Mouse (Mus musculus) CH12.LX (cell line): ENCODE measurements at regions not wholly inside any gene's neighbourhood (a gene's known extent, or its start where the extent isn't known, plus 50 kb on each side); places are given as distances from the start of the nearest gene placed in this dataset.

Experiments used
- DNase-seq: peaks from one replicate; pipeline ENCODE4 v3.0.0-alpha.2; 2013; ENCODE audit errors: extremely low read depth
- H3K27ac ChIP-seq: 2 replicates; pipeline ENCODE4 v1.5.1; 2012; ENCODE audit warnings: low read depth, mild to moderate bottlenecking, control low read depth, moderate library complexity; ENCODE audit not compliant: insufficient read depth
- H3K27me3 ChIP-seq: replicated peaks from 2 replicates; pipeline ENCODE3; 2012; ENCODE audit warnings: inconsistent platforms
- H3K36me3 ChIP-seq, 2 experiments: replicated peaks in 1 of 2; 2 replicates each; pipeline versions ENCODE3 to v1.6.1; 2012; ENCODE audit warnings: inconsistent platforms in 1 of 2, low read length in 1 of 2, mild to moderate bottlenecking in 1 of 2, mixed read lengths in 1 of 2, moderate library complexity in 1 of 2; ENCODE audit not compliant: control insufficient read depth in 1 of 2, insufficient read depth in 1 of 2
- H3K4me1 ChIP-seq, 2 experiments: 2 replicates each; pipeline ENCODE4 v1.6.1; 2012; ENCODE audit warnings: inconsistent platforms in 1 of 2, moderate library complexity in 1 of 2; ENCODE audit not compliant: insufficient read depth in 2 of 2, control insufficient read depth in 1 of 2
- H3K4me2 ChIP-seq: 2 replicates; pipeline ENCODE4 v1.6.1; 2012; ENCODE audit warnings: low read depth, mild to moderate bottlenecking, control low read depth; ENCODE audit not compliant: poor library complexity, insufficient read depth, severe bottlenecking
- H3K4me3 ChIP-seq, 3 experiments: fragments of 150-350 bp in 1 of 3; sonication (generic) in 1 of 3; replicated peaks in 1 of 3; 2 replicates each; pipeline versions ENCODE3 to v1.5.1; 2011 to 2012; ENCODE audit warnings: low read depth in 2 of 3, low read length in 2 of 3, mild to moderate bottlenecking in 2 of 3, moderate library complexity in 2 of 3, control low read depth in 1 of 3, improper control_type of control experiment in 1 of 3, inconsistent platforms in 1 of 3, mixed read lengths in 1 of 3; ENCODE audit not compliant: poor library complexity in 1 of 3
- H3K79me2 ChIP-seq: replicated peaks from 2 replicates; pipeline ENCODE4 v1.6.1; 2012; ENCODE audit warnings: mild to moderate bottlenecking, moderate library complexity; ENCODE audit not compliant: control insufficient read depth, poor library complexity, insufficient read depth, severe bottlenecking; ENCODE audit errors: extremely low read depth
- H3K9ac ChIP-seq: 2 replicates; pipeline ENCODE4 v1.6.1; 2012; ENCODE audit warnings: low read depth, mild to moderate bottlenecking, control low read depth, moderate library complexity; ENCODE audit not compliant: insufficient read depth
- H3K9me3 ChIP-seq: replicated peaks from 2 replicates; pipeline ENCODE3; 2012; ENCODE audit warnings: low read length, inconsistent platforms, mixed read lengths
- BHLHE40 ChIP-seq: IDR thresholded peaks from 2 replicates; pipeline ENCODE4 v1.6.1; 2011; ENCODE audit warnings: mild to moderate bottlenecking, low read depth, low read length, improper control_type of control experiment
- E2F4 ChIP-seq: IDR thresholded peaks from 2 replicates; pipeline ENCODE4 v1.6.1; 2011; ENCODE audit warnings: low read depth, low read length, improper control_type of control experiment; ENCODE audit not compliant: insufficient replicate concordance
- ELF1 ChIP-seq: IDR thresholded peaks from 2 replicates; pipeline ENCODE4 v1.6.1; 2014; ENCODE audit warnings: low read depth, mild to moderate bottlenecking, inconsistent platforms, low read length, improper control_type of control experiment
- HCFC1 ChIP-seq: IDR thresholded peaks from 2 replicates; pipeline ENCODE4 v1.6.1; 2012; ENCODE audit warnings: low read depth, mild to moderate bottlenecking, inconsistent platforms, low read length, improper control_type of control experiment
- JUND ChIP-seq: conservative IDR thresholded peaks from 2 replicates; pipeline ENCODE4 v1.6.1; 2011; ENCODE audit warnings: low read depth, low read length, improper control_type of control experiment
- MAFK ChIP-seq: IDR thresholded peaks from 2 replicates; pipeline ENCODE4 v1.6.1; 2011; ENCODE audit warnings: low read length, improper control_type of control experiment; ENCODE audit not compliant: insufficient replicate concordance
- MEF2A ChIP-seq: IDR thresholded peaks from 2 replicates; pipeline ENCODE4 v1.6.1; 2014; ENCODE audit warnings: low read depth, mild to moderate bottlenecking, inconsistent platforms, low read length, improper control_type of control experiment, borderline replicate concordance
- MXI1 ChIP-seq: IDR thresholded peaks from 2 replicates; pipeline ENCODE4 v1.6.1; 2011; ENCODE audit warnings: mild to moderate bottlenecking, low read depth, low read length, improper control_type of control experiment
- MYC ChIP-seq: IDR thresholded peaks from 2 replicates; pipeline ENCODE4 v1.6.1; 2011; ENCODE audit warnings: low read depth, mild to moderate bottlenecking, improper control_type of control experiment, low read length
- NRF1 ChIP-seq: IDR thresholded peaks from 2 replicates; pipeline ENCODE4 v1.6.1; 2014; ENCODE audit warnings: low read depth, mild to moderate bottlenecking, inconsistent platforms, low read length, improper control_type of control experiment, moderate library complexity
- POLR2A ChIP-seq: IDR thresholded peaks from 2 replicates; pipeline ENCODE4 v1.6.1; 2011; ENCODE audit warnings: low read depth, mild to moderate bottlenecking, improper control_type of control experiment, low read length
- POLR2AphosphoS2 ChIP-seq: IDR thresholded peaks from 2 replicates; pipeline ENCODE4 v1.6.1; 2011; ENCODE audit warnings: low read depth, low read length, improper control_type of control experiment
- RAD21 ChIP-seq: IDR thresholded peaks from 2 replicates; pipeline ENCODE4 v1.6.1; 2011; ENCODE audit warnings: low read depth, mild to moderate bottlenecking, low read length, improper control_type of control experiment, moderate library complexity
- SIN3A ChIP-seq: IDR thresholded peaks from 2 replicates; pipeline ENCODE4 v1.6.1; 2012; ENCODE audit warnings: low read length, improper control_type of control experiment, inconsistent platforms
- SMC3 ChIP-seq: IDR thresholded peaks from 2 replicates; pipeline ENCODE4 v1.6.1; 2011; ENCODE audit warnings: low read depth, low read length, improper control_type of control experiment
- TBP ChIP-seq: conservative IDR thresholded peaks from 2 replicates; pipeline ENCODE4 v1.6.1; 2011; ENCODE audit warnings: low read depth, low read length, improper control_type of control experiment
- UBTF ChIP-seq: IDR thresholded peaks from 2 replicates; pipeline ENCODE4 v1.6.1; 2012; ENCODE audit warnings: low read depth, mild to moderate bottlenecking, inconsistent platforms, low read length, improper control_type of control experiment, moderate library complexity
- USF1 ChIP-seq: IDR thresholded peaks from 2 replicates; pipeline ENCODE4 v1.6.1; 2014; ENCODE audit warnings: low read depth, mild to moderate bottlenecking, inconsistent platforms, low read length, improper control_type of control experiment
- USF2 ChIP-seq: conservative IDR thresholded peaks from 2 replicates; pipeline ENCODE4 v1.6.1; 2011; ENCODE audit warnings: low read depth, low read length, improper control_type of control experiment
- ZC3H11A ChIP-seq: IDR thresholded peaks from 2 replicates; pipeline ENCODE4 v1.6.1; 2012; ENCODE audit warnings: low read depth, mild to moderate bottlenecking, inconsistent platforms, low read length, improper control_type of control experiment
- ZKSCAN1 ChIP-seq: IDR thresholded peaks from 2 replicates; pipeline ENCODE4 v1.6.1; 2012; ENCODE audit warnings: low read depth, inconsistent platforms, low read length, improper control_type of control experiment, borderline replicate concordance
- ZMIZ1 ChIP-seq: IDR thresholded peaks from 2 replicates; pipeline ENCODE4 v1.6.1; 2012; ENCODE audit warnings: low read depth, mild to moderate bottlenecking, inconsistent platforms, low read length, improper control_type of control experiment
- ZNF384 ChIP-seq: IDR thresholded peaks from 2 replicates; pipeline ENCODE4 v1.6.1; 2012; ENCODE audit warnings: low read depth, low read length, improper control_type of control experiment, inconsistent platforms
- dilution Hi-C: fragments of 300-500 bp; cut with MboI; formaldehyde crosslinking; loops from 2 replicates; pipeline ENCODE4 v1.14.3; 2020; ENCODE audit warnings: low sequenced_read_pairs; ENCODE audit not compliant: extremely low pct_unique_long_range_greater_than_20kb, extremely low pct_ligation_motif_present
- in situ Hi-C: fragments of 300-500 bp; cut with MboI; formaldehyde crosslinking; loops from 3 replicates; pipeline ENCODE4 v1.14.3; 2019; ENCODE audit warnings: low sequenced_read_pairs, low pct_ligation_motif_present, low pct_unique_long_range_greater_than_20kb, mixed read lengths

DNA sequence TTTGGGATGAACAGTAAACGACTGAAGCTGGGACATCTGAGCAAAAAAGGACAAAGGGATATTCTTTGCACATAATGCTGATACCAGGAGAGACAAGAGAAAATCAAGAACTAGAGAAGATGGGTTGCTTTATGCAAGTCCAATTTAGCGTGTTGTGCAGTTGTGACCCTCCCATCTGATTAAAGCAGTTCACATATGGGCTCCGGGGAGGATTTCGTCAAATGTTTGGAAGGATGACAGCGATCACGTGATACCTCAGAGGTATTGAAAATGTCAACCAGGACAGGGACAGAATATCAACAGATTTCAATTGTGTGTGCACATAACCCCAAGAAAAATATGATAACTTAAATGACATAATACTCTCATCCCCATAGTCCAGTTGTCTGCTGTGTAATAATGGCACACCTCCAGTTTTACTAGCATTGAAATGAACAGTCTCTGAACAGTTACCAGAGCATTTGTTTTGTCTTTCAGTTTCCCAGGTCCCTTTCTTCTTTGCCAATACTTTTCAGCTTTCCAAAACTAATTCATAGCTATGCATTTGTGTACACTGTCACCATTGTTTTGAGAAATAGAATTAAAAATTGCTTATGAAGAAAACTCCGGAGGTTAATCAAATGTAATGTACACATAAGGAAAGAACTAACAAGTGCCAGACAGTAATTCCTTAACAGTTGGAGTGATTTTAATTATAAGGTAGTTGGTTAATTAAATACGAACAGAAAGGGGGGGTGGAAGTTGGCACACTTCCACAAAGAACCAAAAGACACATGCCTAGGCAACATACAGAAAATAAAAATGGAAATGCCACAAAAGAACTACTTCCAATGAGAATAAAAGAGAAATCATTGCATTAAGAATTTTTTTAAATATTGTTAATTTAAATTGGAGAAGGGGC lies 582.6 kb upstream of the Map3k7 start:
- Histone ChIP-seq H3K4me2 (no peak overlapping the region), H3K27me3 (no peaks in the 10 kb centered on the region), H3K9ac (no peak overlapping the region), H3K9me3 (peaks cover 26% of the 10 kb centered on the region), H3K27ac (no peak overlapping the region), H3K79me2 (no peaks in the 10 kb centered on the region), H3K36me3 (no peaks in the 10 kb centered on the region), H3K4me3 (no peak overlapping the region), H3K4me1 (no peaks in the 10 kb centered on the region)
- in situ Hi-C loops (no loop called here), dilution Hi-C loops (no loop called here)
- DNase-seq: no peak
- TF ChIP-seq MAFK (no peak), MXI1 (no peak), E2F4 (no peak), ELF1 (no peak), USF1 (no peak), JUND (no peak), POLR2A (no peak), HCFC1 (no peak), ZC3H11A (no peak), SMC3 (no peak), ZKSCAN1 (no peak), USF2 (no peak), ZNF384 (no peak), MEF2A (no peak)

DNA sequence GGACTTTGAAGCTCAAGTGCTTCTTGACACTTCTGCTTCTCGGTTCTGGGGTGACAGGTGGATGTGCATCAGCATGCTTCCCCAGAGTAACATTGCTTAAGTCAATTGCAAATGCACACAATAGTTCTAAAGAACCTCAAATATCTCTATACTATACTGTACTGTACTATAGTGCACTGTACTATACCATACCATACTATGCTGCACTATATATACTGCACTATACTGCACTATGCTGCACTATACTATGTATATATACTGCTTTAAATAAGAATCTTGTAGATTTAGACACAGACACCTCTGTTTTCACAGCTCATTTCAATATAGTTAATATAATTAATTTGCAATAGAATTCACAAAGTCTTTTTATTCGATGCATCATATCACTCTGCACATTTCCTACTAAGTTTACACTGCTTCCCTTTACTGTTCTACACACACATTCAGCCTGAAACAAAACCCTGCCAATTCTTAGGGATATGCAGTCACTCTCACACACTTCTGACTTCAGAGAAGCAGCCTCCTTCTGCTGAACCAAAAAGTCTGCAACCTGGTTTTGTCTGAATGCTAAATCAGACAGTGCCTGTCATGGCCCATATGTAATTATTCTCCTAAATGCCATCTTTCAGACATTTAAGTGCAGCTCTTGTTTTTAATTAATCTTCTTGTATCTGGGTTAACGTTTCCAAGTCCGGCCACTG lies 570.8 kb upstream of the Map3k7 start:
- no peak for DNase-seq
- H3K9ac ChIP-seq: no peak overlapping the region
- no peak overlapping the region for H3K27ac ChIP-seq
- H3K4me2 ChIP-seq: no peak overlapping the region
- no peak for TF ChIP-seq TBP
- TF ChIP-seq MYC: no peak
- no peak for TF ChIP-seq UBTF
- TF ChIP-seq RAD21: no peak
- TF ChIP-seq POLR2AphosphoS2: no peak
- TF ChIP-seq USF1: no peak
- TF ChIP-seq NRF1: no peak
- TF ChIP-seq SIN3A: no peak
- no peak for TF ChIP-seq BHLHE40
- no peak for TF ChIP-seq ZMIZ1
- no peaks in the 10 kb centered on the region for H3K27me3 ChIP-seq
- in situ Hi-C loops: no loop called here
- H3K79me2 ChIP-seq: no peaks in the 10 kb centered on the region
- H3K36me3 ChIP-seq: no peaks in the 10 kb centered on the region
- H3K4me3 ChIP-seq: no peak overlapping the region
- H3K4me1 ChIP-seq: no peaks in the 10 kb centered on the region
- dilution Hi-C loops: no loop called here
- H3K9me3 ChIP-seq: peaks cover 21% of the 10 kb centered on the region
